Mouse (Mus musculus) erythroid progenitor cell, adult 5-6 weeks (primary cell): ENCODE results near the gene Gdf10. TPM values are rescaled to one million over a fixed set of nuclear protein-coding genes. Genes with fewer than 3 reads are reported as not detected.

Experiments used
- total RNA-seq, 2 experiments: library from RNA; stranded (forward) in 1 of 2; stranded (reverse) in 1 of 2; fragments of 150-400 nt in 1 of 2; fragments of 186-747, 209-891 nt in 1 of 2; gene quantifications; 2 replicates each; pipeline versions ENCODE4 v1.2.3 to v1.2.4; 2015 to 2017; ENCODE audit warnings: low replicate concordance in 2 of 2

The Gdf10 gene
- total RNA-seq, 2 experiments from 2014 or later, result not detected

Other genes with a start within 250 kb of the Gdf10 start
- not detected in 2 replicates for gene Gdf2, start 17.5 kb downstream of the Gdf10 start, total RNA-seq (2015; ENCODE audit: low replicate concordance)
- not detected in 2 replicates for gene Gdf2, start 17.5 kb downstream of the Gdf10 start, total RNA-seq (2017; ENCODE audit: low replicate concordance)
- gene Rbp3, start 30.4 kb downstream of the Gdf10 start, total RNA-seq (2015; ENCODE audit: low replicate concordance), result not detected in 2 replicates
- not detected in 2 replicates for gene Rbp3, start 30.4 kb downstream of the Gdf10 start, total RNA-seq (2017; ENCODE audit: low replicate concordance)
- gene Zfp488, start 55.2 kb downstream of the Gdf10 start, total RNA-seq (2015; ENCODE audit: low replicate concordance), result 0.84 TPM in 1 of 2 replicates, not detected in the other
- not detected in 2 replicates for gene Zfp488, start 55.2 kb downstream of the Gdf10 start, total RNA-seq (2017; ENCODE audit: low replicate concordance)
- not detected in 2 replicates for gene Gm30083, start 91.6 kb downstream of the Gdf10 start, total RNA-seq (2015; ENCODE audit: low replicate concordance)
- gene Gm30083, start 91.6 kb downstream of the Gdf10 start, total RNA-seq (2017; ENCODE audit: low replicate concordance), result not detected in 2 replicates
- not detected in 2 replicates for gene Gm5460, start 93.2 kb downstream of the Gdf10 start, total RNA-seq (2015; ENCODE audit: low replicate concordance)
- gene Gm5460, start 93.2 kb downstream of the Gdf10 start, total RNA-seq (2017; ENCODE audit: low replicate concordance), result not detected in 2 replicates
- not detected in 2 replicates for gene Antxrl, start 129.1 kb downstream of the Gdf10 start, total RNA-seq (2015; ENCODE audit: low replicate concordance)
- gene Antxrl, start 129.1 kb downstream of the Gdf10 start, total RNA-seq (2017; ENCODE audit: low replicate concordance), result not detected in 2 replicates
- not detected in 2 replicates for gene Anxa8, start 162.4 kb downstream of the Gdf10 start, total RNA-seq (2015; ENCODE audit: low replicate concordance)
- not detected in 2 replicates for gene Anxa8, start 162.4 kb downstream of the Gdf10 start, total RNA-seq (2017; ENCODE audit: low replicate concordance)
- gene A630023A22Rik, start 179.2 kb downstream of the Gdf10 start, total RNA-seq (2015; ENCODE audit: low replicate concordance), result not detected in 2 replicates
- not detected in 2 replicates for gene A630023A22Rik, start 179.2 kb downstream of the Gdf10 start, total RNA-seq (2017; ENCODE audit: low replicate concordance)
- not detected in 2 replicates for gene Npy4r, start 228.9 kb downstream of the Gdf10 start, total RNA-seq (2015; ENCODE audit: low replicate concordance)
- gene Npy4r, start 228.9 kb downstream of the Gdf10 start, total RNA-seq (2017; ENCODE audit: low replicate concordance), result not detected in 2 replicates